In the genomic region with DNA sequence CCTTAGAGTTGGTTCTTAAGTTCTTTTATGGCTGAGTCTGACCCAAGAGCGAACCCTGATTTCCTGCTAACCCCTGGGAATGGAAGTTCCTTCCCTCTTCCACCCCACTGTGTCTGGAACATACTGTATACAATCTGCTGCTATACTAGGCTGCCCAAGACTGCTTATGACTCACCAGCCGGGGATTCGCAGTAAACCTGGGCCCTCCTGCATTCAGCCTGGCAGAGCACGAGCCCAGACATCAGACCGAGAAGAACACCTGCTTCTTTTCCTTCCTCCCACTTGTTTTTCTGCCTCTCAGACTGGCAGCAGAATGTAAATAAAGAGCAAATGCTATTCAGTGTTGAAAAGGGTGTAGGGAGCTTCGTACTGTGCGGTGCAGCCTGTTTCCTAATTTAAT, we compare ENCODE assay signal across 11 mouse cellular contexts. TPM values are rescaled to one million over a fixed set of nuclear protein-coding genes. Genes with fewer than 3 reads are reported as not detected.
DNase-seq lines count a peak whose midpoint lies in the region; ATAC-seq lines count a peak whose summit lies in the region.
"Had no signal": no experiment of that assay in that cellular context is flagged by ENCODE, and none has a peak within 500 bp of the region (broad histone marks: within the 10 kb centered on the region; RNA-seq: fewer than 3 reads in every experiment).

No protein-coding gene starts in this region.

- peak overlapping the region; percentile 42; the same call in 1 of the 2 replicates for H3K27ac ChIP-seq in heart, embryonic 16.5 days (ENCODE audit: low read length)
- H3K27ac ChIP-seq in forebrain, embryonic 16.5 days (ENCODE audit: low read length): peak overlapping the region; percentile 34
- H3K27ac ChIP-seq: limb, embryonic 13.5 days; neural tube, embryonic 12.5 days had no signal

- no peak for DNase-seq in heart, postnatal 25 days (ENCODE audit: low spot score)
- peak; percentile 58 for DNase-seq in CD4-positive, CD25-positive, alpha-beta regulatory T cell, adult 2 months (ENCODE audit: low read depth, low spot score)
- peak; percentile 32 for DNase-seq in right cerebral cortex, postnatal 14 days
- DNase-seq in adrenal gland, adult 8-10 months: no peak
- no peak for DNase-seq in heart, postnatal 14 days
- DNase-seq in B cell, adult 2 months: no peak
- DNase-seq: adrenal gland, postnatal 36 days had no signal

- no peak overlapping the region for H3K4me3 ChIP-seq in heart, embryonic 16.5 days (ENCODE audit: low read length)
- H3K4me3 ChIP-seq in forebrain, embryonic 16.5 days (replicated peaks; ENCODE audit: low read length): no peak overlapping the region
- H3K4me3 ChIP-seq: limb, embryonic 13.5 days; neural tube, embryonic 12.5 days had no signal

- ATAC-seq in heart, embryonic 16.5 days (replicated peaks; ENCODE audit: extremely low read depth, insufficient read depth, low FRiP score): no peak
- peak; percentile 83 for ATAC-seq in forebrain, embryonic 16.5 days

- no peaks in the 10 kb centered on the region for H3K27me3 ChIP-seq in heart, embryonic 16.5 days (ENCODE audit: control insufficient read depth, insufficient read depth, low read length)
- no peaks in the 10 kb centered on the region for H3K27me3 ChIP-seq in forebrain, embryonic 16.5 days (replicated peaks; ENCODE audit: control insufficient read depth, insufficient read depth, low read length)
- H3K27me3 ChIP-seq: limb, embryonic 13.5 days; neural tube, embryonic 12.5 days had no signal

- H3K4me2 ChIP-seq in heart, embryonic 16.5 days (ENCODE audit: low read depth, low read length): no peak overlapping the region
- no peak overlapping the region for H3K4me2 ChIP-seq in forebrain, embryonic 16.5 days (ENCODE audit: low read length)
- H3K4me2 ChIP-seq: limb, embryonic 13.5 days; neural tube, embryonic 12.5 days had no signal

- 0 out of 2 replicates have a peak, but pooled peaks cover 3% of the 10 kb centered on the region for H3K9me3 ChIP-seq in heart, embryonic 16.5 days (replicated peaks; ENCODE audit: control insufficient read depth, low read length)
- no peaks in the 10 kb centered on the region for H3K9me3 ChIP-seq in forebrain, embryonic 16.5 days (ENCODE audit: control insufficient read depth, low read length)
- H3K9me3 ChIP-seq: limb, embryonic 13.5 days; neural tube, embryonic 12.5 days had no signal

- intact Hi-C loops in heart, postnatal 25 days (cut with DNase I): no loop called here
- intact Hi-C loops in heart, postnatal 14 days (cut with DNase I): no loop called here

- no peak overlapping the region for H3K9ac ChIP-seq in heart, embryonic 16.5 days (ENCODE audit: low read length)
- H3K9ac ChIP-seq in forebrain, embryonic 16.5 days (replicated peaks; ENCODE audit: low read depth, low read length): no peak overlapping the region
- H3K9ac ChIP-seq: limb, embryonic 13.5 days; neural tube, embryonic 12.5 days had no signal

- peaks cover 4% of the 10 kb centered on the region; the same call in 1 of the 2 replicates for H3K4me1 ChIP-seq in heart, embryonic 16.5 days (ENCODE audit: control insufficient read depth, insufficient read depth, low read length)
- peaks cover 23% of the 10 kb centered on the region for H3K4me1 ChIP-seq in forebrain, embryonic 16.5 days (replicated peaks; ENCODE audit: control insufficient read depth, insufficient read depth, low read length)
- H3K4me1 ChIP-seq: neural tube, embryonic 12.5 days had no signal

- 62% methylated on average over 7 of the region's 7 CpGs for WGBS in heart, embryonic 16.5 days
- 54% methylated on average over 7 of the region's 7 CpGs for WGBS in forebrain, embryonic 16.5 days

- no peaks in the 10 kb centered on the region for H3K36me3 ChIP-seq in heart, embryonic 16.5 days (ENCODE audit: control insufficient read depth, insufficient read depth)
- no peaks in the 10 kb centered on the region for H3K36me3 ChIP-seq in forebrain, embryonic 16.5 days (ENCODE audit: control insufficient read depth, insufficient read depth)
- H3K36me3 ChIP-seq: limb, embryonic 13.5 days; neural tube, embryonic 12.5 days had no signal

RNA-seq across cellular contexts. Expression of a gene that starts 24.7 kb away (rescaled TPM):
- 541 and 624 TPM in 2 replicates for polyA plus RNA-seq in heart, embryonic 16.5 days (2015; fragmentation: Nextera tagmentation; extraction: Ambion mirVana)
- 1,000 to 10,000 TPM; 1,015 to 1,076 TPM for total RNA-seq in heart, postnatal 25 days (2021)
- polyA plus RNA-seq in forebrain, embryonic 16.5 days (2015; fragmentation: Nextera tagmentation; extraction: Ambion mirVana): 329 and 341 TPM in 2 replicates
- total RNA-seq in adrenal gland, adult 8-10 months (2022): 100 to 1,000 TPM; 419 to 502 (median 469) TPM
- total RNA-seq in heart, postnatal 14 days (2021): 100 to 1,000 TPM; 926 to 937 TPM

RNA-seq across cellular contexts. Expression of a gene that starts 53.1 kb away (rescaled TPM):
- 29.0 and 65.0 TPM in 2 replicates for polyA plus RNA-seq in heart, embryonic 16.5 days (2015; fragmentation: Nextera tagmentation; extraction: Ambion mirVana)
- total RNA-seq in heart, postnatal 25 days (2021): under 1 TPM; 0.70 to 0.75 TPM
- 2.7 and 4.8 TPM in 2 replicates for polyA plus RNA-seq in forebrain, embryonic 16.5 days (2015; fragmentation: Nextera tagmentation; extraction: Ambion mirVana)
- total RNA-seq in adrenal gland, adult 8-10 months (2022): 10 to 100 TPM; 36.9 to 81.7 (median 55.2) TPM
- total RNA-seq in heart, postnatal 14 days (2021): 10 to 100 TPM in 1 of 2 experiments, 1 to 10 TPM in 1; 3.2 to 45.5 TPM

Comparison
In these comparisons a context has a peak if more than half of its experiments do, and no peak if none do; other contexts are left out.
1. DNase-seq: peak in CD4-positive, CD25-positive, alpha-beta regulatory T cell, adult 2 months (single experiment) and right cerebral cortex, postnatal 14 days (single experiment); none in heart, postnatal 25 days (single experiment), adrenal gland, adult 8-10 months (single experiment), heart, postnatal 14 days (0 of 2) and B cell, adult 2 months (0 of 2).